Mouse (Mus musculus) kidney, adult 2 months (tissue): ENCODE data around the gene Cdk5rap3.

Experiments used
- CTCF ChIP-seq: fragments of 200-500 bp; conservative IDR thresholded peaks from 2 replicates; pipeline ENCODE4 v1.5.1; 2011; ENCODE audit warnings: low read depth, mild to moderate bottlenecking, control low read depth, low read length, moderate library complexity, mixed read lengths; ENCODE audit not compliant: insufficient read depth, insufficient read length
- POLR2A ChIP-seq: fragments of 200-500 bp; IDR thresholded peaks from one replicate; pipeline ENCODE4 v1.6.1; 2011; ENCODE audit warnings: low read depth, low read length, control low read depth

DNA sequence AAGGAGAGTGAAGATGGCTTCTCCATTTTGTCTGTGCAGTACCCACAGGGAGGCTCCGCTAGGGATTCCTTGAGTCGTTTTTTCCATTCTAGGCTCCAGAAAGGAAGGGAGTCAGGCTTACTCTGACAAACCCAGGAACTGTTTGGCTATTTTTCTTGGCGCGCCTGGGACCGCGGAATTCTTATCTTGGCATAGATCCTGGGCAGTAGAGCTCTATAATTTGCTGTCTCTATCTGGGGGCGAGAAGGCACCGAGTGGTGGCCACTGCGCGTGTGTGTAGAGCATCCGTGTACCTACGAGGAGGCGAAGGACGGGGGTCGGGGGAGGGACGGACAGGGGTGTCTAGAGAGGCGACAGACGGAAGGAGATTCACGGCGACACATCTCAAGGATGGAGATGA, 54.9 kb downstream of the Cdk5rap3 start:
- TF ChIP-seq CTCF (no peak), POLR2A (no peak)
